Mouse (Mus musculus): ENCODE data around the gene Gpr84.
A peak's percentile ranks its signal among the peaks of the same experiment; 100 is the strongest.

DNA sequence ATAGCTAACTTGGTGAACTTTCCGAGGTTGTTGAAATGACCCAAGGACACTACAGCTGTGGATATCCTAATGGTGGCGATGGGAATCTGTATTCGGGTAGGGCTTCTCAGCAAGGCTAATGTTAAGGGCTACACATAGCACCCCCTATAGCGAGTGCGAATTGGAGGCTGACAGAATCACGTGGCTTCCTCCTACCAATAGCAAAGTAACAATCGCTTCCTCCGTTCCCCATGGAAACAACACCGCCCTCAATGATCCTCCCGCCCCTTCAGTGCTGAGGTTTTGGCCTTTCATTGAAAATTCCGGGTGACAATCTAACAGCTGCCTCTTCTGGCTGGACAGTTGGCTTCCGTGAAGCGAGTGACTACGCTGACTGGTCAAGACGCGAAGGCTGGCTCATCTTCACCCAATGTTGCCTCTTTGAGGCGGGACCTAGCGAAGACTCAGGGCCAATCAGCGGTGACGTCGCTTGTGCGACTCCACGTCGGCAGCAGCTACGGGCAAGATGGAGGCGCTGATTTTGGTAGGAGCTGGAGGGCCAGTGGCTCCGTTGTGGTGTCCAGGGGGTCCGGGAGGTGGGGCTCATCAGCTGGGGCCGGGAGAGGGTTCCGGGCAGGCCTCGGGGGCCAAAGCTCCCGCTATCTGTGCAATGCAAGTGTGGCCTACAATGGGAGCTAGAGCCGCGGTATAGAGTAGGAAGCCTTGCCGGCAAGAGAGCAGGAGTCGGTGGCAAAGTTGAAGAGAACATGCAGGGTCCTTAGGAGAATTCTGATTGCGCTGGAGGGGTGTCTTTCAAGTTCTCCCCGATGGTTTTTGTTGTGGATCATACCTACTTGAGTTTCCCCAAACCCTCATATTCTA lies 37.8 kb downstream of the Gpr84 start, which contains the start of gene Copz1:
- peak; percentile 62 for TF ChIP-seq CTCF (IDR thresholded peaks at IDR 0.05; ENCODE audit: low read depth)
- TF ChIP-seq EP300 (optimal IDR thresholded peaks at IDR 0.05): no peak

Data from stomach, postnatal 0 days (tissue).